Mouse (Mus musculus) neutrophil, adult 5-6 weeks (primary cell): ENCODE measurements around the gene Arl4a. TPM values are rescaled to one million over a fixed set of nuclear protein-coding genes. Genes with fewer than 3 reads are reported as not detected.

Experiments used
- ATAC-seq: fragments of 151-379, 151-347 bp; 2 replicates; pipeline ENCODE4 v1.8.0; 2017; ENCODE audit warnings: mild to moderate bottlenecking, moderate TSS enrichment; ENCODE audit not compliant: insufficient number of reproducible peaks, poor library complexity, low FRiP score, severe bottlenecking; ENCODE audit errors: extremely low read depth
- total RNA-seq: library from RNA; stranded (forward); fragments of 200-1000 nt; gene quantifications from 2 replicates; pipeline ENCODE4 v1.2.3, GENCODE M21; 2017

The Arl4a gene
- total RNA-seq = 19.5 and 22.5 TPM in 2 replicates

- ATAC-seq = peak; percentile 43
These were observed at the start of gene Arl4a for GRCm38 (mm10) chr12:40037876-40038463. TSS of gene Arl4a (minus strand) at chr12:40038025.

DNA sequence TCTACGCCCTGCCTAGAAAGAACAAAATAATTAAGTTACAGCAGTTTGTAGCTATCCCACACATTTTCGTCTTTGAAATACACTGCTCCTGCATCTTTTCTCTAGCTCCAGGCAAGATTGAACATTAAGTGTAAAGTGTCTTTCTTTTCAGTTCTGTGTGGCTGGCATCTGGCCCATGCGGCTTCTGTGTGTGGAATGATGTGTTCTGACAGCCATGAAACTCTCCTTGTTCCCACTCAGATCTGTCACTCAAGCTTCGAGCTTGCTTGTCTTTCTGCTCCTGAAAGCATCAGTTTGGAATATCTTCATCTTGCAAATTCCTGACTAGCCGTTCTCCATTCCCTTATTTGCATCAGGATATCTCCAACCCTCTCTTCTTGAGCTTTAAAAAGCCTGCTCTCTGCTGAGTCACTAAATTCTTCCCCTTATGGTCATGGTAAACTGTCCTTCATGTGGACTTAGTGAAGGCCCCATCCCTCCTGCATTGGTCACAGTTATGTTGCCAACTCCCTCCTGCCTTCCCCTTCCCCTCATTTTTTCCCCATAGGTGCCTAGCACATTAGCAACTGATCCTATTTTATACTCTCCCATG is 48.0 kb upstream of the Arl4a start:
- no peak for ATAC-seq

GRCm38 (mm10) chr12:40082453-40083238 is 44.8 kb upstream of the Arl4a start:
- peak; percentile 78; the same call in 1 of the 2 replicates for ATAC-seq

GRCm38 (mm10) chr12:40082048-40082447 is 44.2 kb upstream of the Arl4a start:
- no peak for ATAC-seq

DNA sequence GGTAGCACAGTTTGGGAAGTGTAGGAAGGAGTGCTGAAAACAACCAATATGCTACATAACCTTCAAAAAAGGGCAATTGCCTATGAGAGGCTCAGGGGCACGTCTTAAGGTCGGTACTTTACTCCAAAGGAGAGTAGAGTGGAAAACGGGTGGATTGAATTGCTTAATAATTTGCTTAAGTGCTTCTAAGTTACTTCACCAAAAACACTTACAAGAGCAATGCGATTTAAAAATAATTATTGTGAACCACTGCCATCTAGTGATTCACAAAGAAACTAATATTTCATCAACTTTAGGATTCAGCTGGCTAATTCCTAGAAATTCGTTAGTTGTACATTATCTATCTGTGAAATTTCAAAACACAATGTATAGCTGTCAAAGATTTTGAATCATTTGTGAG is 35.8 kb upstream of the Arl4a start:
- no peak for ATAC-seq

DNA sequence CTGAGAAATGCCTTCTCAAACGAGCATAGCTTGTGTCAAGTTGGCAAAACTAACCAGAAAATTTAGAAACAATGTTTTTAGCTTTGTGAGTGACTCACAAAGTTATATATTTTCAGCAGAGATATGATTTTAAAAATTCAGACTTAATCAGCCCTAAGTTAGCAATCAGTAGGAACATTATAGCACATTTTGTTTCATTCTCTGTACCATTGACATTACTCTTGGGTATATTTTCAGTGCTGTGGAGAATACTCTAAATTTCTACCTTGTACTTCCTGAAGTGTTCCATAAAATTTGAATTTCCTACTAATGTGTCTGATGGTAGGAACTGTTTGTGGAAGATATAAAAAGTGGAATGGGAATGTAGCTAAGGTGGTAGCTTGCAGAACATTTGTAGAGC is 9.2 kb upstream of the Arl4a start:
- ATAC-seq = no peak

GRCm38 (mm10) chr12:40043816-40044585 is 6.2 kb upstream of the Arl4a start:
- no peak for ATAC-seq

- ATAC-seq = peak; percentile 66
These were observed 2.2 kb upstream of the Arl4a start for GRCm38 (mm10) chr12:40040067-40040466.

GRCm38 (mm10) chr12:40037226-40037813 is 505 bp downstream of the Arl4a start:
- peak; percentile 83 for ATAC-seq

GRCm38 (mm10) chr12:40036666-40037065 is 1.2 kb downstream of the Arl4a start:
- ATAC-seq = no peak

GRCm38 (mm10) chr12:40035506-40035905 is 2.3 kb downstream of the Arl4a start:
- ATAC-seq = no peak

DNA sequence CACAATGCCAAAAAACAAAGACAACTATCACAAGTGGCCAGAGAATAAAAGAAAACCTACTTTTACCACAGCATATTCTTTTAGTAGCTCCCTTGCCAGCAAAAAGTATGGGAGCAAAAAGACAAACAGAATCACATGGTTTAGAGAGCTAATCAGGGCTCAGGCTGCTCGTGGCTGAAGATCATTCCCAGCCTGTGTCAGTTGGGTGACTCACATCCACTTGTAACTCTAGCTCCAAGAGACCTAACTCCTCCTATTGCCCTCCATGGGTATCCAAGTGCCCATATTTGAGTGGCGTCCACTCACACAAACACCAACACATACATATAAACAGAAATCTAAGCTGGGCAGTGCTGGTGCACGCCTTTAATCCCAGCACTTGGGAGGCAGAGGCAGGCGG is 8.6 kb downstream of the Arl4a start:
- no peak for ATAC-seq

- ATAC-seq = no peak
These were observed 10.0 kb downstream of the Arl4a start for GRCm38 (mm10) chr12:40027846-40028245.

- no peak for ATAC-seq
These were observed 10.4 kb downstream of the Arl4a start for GRCm38 (mm10) chr12:40027444-40027843.

DNA sequence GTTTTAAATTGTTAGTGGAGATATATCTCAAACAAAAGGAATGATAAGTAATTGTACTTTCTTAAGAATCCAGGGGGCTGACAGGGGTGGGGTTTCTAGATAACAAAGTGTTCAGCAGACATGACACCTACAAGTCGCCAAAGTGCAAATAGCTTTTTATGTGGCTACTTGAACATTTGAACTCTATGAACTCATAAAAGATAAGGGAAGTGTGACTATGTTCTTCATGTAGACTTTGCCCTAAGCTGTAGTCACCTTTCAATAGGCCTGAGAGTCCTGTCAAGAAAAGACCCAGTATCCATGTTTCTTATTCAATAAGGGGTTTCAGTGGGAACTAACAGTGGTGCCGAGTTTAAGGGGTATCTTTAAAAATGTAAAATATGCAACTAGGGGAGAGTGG is 13.9 kb downstream of the Arl4a start:
- no peak for ATAC-seq

DNA sequence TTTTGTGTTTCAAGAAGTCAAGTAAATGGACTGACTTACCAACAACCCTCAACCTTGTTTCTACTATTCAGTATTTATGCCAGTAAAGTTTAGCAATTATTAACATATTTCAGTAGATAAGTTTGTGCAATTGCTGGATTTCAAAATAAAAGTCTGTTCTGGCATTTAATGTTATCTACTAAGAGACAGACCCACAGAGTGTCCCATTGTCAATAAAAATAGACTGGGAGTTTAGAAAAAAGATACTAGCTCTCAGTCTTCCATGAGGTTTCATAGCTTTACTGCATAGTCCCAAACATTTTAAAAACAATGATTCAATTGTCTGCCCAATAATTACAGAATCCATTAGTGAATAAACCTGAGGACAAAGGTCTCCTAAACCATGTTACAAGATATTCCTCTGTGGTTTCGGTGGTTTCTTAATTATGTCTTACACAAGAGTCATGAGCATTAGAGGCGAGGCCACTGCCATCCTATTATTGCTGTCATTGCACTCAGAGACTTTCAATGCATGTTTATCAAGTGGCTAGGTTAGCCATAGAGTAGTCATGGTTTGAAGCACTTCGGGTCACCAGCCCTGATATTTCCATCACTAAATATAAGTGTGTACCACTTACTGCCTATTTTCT is 14.7 kb downstream of the Arl4a start:
- no peak for ATAC-seq

GRCm38 (mm10) chr12:40022344-40022743 is 15.5 kb downstream of the Arl4a start:
- no peak for ATAC-seq

DNA sequence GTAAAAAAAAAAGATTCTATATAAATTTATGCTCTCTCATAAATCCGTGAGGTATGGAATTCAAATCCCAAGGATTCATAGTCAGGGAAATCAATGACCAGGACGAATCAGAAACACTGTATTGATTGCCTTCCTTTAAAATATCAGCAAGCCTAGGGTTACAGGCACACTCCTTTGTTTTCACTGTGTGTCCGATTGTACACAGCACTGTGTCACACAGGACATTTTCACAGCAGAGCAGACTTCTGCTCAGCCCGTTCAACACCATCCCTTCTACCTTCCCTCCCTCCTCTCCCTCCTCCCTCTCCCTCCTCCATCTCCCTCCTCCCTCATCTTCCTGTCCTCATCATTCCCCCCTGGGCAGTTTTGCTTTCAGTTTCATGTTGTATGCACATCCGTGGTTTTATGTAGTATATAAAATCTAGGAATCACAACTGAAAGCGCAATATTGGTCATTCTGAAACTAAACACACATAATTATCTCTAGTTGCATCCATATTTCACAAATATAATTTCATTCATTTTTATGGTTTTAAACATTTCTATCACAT is 19.8 kb downstream of the Arl4a start:
- no peak for ATAC-seq
